Mouse (Mus musculus): ENCODE measurements around the gene Klc3.

Gene Klc3

DNA sequence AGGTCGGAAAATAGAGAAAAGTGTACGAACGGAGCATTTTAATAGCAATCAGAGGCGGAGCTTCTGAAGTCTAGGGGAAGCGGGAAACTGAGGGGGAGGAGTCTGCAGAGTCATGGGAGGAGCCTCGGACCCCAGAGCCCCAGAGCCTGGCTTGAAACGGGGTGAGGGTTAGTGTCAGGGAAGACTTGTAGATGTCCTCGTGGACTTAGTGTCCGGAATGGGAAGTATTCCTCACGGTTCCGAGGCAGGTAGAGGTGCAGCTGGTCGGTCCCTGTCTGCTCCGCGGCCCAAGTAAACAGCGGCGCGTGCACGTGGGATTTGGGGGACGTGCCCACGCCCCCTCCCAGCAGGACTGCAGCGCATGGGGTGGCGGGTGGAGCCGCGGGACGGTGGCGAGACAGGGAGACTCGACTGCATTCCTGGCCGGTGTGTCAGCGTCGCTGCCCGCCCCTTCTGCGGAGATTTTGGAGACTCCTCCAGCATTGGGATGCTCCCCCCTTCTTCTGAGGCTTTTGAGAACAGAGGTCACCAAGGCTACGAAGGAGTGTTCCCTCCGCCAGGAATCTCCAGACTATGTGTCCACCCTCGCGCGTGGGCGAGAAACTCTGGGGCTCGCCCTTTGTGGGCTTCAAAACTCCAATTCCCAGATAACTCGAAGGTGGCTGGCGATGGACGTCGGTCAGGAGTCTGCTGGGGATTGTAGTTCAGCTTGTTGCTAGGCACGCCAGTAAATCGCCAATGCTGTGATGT, 43.8 kb downstream of the Klc3 start:
- peak; percentile 91 for DNase-seq (ENCODE audit: low spot score)

DNA sequence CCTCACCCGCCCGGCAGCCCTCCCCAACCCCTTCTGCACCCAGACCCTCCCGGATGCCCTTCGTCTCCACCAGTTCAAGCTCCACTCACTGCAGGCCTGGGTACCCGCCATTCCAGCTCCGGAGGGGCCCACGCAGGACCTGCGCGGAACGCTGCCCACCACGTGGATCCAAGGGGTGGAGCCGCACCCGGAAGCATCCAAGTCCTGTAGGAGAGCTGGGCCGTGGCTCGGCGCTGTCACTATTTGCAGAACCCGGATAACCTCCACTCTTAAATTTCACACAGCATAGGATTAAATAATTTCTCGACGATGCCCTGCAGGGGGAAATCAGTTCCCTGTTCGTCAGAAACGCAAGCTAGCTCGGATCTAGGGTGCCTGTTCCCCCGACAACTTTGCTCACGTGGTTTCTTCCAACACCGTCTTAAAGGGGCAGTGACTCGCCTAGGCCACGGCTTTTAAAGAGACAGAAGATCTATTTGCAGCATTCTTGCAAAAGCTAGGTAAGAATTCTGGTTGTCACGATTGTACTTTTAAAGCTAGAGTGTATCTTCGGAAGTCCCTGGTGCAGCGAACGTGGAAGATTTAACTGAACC, 44.5 kb downstream of the Klc3 start, which contains the start of the genes Cd3eap and Ppp1r13l:
Gene Cd3eap, minus strand, starts transcription at position 185 of the 593 bp plus-strand sequence.
Gene Ppp1r13l, plus strand, starts transcription at position 451 of the 593 bp plus-strand sequence.
- DNase-seq (ENCODE audit: low spot score), result peak; percentile 90

DNA sequence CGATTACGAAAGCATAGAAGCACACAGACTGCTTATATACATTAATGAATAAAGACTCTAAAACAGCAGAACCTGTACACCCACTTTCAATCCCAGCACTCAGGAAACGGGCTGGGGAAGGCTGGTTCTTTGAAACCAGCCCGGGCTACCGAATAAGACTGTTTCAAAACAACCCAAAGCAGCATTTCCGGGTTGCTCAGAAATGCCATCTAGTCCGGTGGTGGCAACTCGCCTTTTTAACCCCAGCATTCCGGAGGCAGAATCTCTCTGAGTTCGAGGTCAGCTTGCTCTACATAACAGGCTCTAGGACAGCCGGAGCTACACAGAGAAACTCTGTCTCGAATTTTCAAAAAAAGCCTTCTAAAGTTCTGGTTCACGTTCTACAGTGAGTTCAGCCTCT, 45.3 kb downstream of the Klc3 start:
- DNase-seq (ENCODE audit: low spot score), result no peak

DNA sequence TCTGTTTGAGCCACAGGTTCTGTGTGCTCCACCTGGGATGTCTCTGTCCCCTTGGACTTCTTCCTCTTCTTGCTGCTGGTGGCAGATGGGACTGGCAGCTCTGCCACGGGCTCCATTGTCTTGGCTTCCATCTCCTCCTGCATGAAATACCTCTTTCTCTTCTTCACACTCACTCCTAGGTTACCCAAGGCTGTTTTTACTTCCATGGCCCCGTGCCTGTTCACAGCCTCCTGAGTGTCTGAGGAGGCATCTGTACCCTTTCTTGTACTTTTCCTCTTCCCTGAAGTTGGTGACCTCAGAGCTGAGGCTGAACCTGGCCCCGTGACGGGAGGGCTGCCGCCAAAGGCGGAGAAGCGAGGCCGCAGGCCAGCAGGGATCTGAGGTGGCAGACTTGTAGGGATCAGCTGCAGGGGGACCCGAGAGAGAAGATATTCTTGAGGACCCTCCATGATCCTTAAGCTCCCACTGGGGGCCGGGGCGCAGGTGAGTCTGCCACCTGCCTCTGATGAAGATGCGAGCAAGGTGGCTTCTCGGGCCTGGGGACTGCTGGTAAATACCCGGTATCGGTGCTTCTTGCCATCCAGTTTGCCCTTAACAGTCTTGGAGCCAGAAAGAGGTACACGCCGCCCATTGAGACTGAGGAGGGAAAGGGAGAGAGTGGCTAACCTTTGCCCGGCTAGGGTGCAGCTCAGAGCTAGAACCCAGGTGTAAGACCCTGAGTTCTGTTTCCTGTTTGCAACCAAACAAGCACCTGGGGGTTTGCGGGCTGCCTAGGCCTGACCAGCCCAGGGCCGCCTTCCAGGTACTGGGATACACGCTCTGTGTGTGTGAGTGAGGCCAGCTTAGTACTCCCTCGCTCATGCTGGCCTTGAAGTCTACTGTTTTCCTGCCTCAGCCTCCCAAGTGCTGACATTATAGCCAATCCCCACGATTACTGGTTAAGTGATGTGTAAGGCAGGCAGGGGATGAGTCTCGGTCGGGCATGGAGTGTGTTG, 46.2 kb downstream of the Klc3 start:
- DNase-seq (ENCODE audit: low spot score), result no peak

DNA sequence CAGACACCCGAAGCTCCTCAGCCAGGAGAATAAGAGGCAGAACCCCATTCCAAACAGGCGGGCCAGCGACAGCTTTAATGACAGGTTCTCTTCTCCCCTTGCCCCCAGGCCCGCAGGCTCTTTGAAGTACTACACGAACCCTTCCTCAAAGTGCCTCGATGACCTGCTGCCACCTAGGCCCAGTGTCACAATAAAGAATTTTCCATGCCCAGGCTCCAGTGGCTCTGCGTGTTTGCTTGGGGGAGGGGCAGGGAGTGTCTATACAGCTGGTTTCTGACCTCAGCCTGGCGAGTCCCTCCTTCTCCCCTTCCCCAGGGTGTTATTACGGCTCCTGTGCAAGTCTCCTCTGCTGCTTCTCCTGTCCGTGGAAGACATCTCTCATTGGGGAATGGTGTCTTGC, 47.6 kb downstream of the Klc3 start:
- DNase-seq (ENCODE audit: low spot score), result no peak

DNA sequence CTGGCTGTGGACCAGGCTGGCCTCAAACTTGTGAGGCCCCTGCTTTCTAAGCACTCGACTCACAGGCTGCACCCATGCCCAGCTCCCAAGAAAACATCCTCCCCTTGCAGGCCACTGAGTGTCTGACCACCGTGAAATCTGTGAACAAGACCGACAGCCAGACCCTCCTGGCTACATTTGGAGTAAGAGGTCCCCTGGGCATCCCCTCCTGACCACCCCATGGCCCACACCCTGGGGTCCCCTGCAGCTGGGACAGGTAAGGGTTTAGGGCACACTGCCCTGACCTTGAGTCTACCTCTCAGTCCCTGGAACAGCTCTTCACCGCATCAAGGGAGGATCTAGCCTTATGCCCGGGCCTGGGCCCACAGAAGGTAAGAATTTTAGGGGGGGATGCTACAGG, 48.9 kb downstream of the Klc3 start:
- no peak for DNase-seq (ENCODE audit: low spot score)

DNA sequence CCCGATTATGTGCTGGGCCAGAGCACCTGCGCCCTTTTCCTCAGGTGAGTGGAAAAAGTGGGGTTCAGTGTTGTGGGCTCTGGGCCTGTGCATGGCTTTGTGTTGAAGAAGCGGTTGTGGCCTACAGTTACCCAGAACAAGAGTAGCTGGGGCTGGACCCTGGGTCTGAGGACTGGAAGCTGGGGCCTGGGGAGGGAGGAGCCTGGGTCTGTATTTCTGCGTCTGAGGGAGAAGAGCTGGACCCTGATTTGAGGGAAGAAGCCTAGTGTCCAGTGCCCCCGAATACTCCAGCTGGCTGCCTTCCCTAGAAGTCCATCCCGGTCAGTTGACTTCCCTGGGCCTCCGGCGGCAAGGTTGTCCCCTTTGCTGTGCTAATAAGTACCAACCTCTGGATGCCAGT, 53.7 kb downstream of the Klc3 start:
- no peak for DNase-seq (ENCODE audit: low spot score)

DNA sequence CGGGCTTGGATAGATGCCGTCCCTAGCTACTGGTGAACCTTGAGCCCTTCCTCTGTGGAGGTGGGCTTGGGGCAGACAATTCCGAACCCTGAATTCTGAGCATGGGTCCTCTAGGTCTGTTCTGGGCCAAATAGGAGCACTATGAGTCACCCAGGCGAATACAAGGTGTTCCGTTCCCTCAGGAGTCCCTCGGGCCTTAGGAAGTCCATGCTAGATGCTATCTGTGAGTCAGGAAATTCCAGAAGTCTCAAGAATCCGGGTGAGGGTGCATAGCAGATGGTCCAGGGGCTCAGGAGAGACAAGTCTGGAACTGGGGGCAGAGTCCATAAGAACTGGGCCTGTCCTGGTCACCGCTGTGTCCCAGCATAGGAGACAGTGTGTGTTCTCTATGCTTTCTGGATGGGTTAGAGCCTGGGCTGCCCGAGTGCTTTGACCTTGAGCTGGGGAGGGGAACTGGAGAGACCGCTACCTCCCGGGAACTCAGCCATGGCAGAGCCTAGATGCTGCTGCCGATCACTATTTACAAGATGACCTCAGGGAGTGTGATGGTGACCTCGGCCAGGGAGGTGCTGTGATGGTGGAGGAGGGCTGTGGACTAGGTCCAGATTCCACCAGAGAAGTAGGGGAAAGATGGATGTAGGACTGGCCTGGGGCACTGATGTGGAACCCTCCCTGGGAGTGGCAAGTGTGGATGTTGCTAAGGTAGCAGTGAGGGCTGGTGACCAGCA, 54.6 kb downstream of the Klc3 start:
- no peak for DNase-seq (ENCODE audit: low spot score)

DNA sequence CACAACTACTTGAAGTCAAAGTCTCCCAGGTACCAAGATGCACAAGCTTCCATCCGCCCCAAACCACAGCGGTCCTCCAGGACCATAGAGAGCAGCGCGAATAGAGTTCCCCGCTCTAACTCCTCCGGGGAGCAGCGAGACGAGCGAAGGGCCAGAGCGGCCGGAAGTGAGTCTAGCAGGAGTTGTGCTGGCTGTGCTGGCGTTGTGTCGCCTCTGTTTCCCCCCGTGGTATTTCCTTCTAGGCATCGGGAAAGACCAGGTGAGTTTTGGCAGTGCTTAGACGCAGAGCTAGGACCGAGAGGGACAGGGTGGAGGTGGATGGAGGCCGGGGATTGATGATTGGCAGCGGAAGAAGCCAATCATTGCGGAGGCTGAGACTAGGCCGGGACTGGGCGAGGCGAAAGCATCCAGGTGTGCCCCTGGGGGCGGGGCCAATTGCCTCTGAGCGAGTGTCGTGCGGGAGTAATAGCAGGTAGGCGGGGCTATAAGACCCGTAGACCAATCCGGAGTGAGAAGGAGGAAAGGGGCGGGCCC, 58.9 kb downstream of the Klc3 start:
- peak; percentile 98 for DNase-seq (ENCODE audit: low spot score)

Measured in embryo, embryonic 10 days (tissue).